Mouse (Mus musculus) embryonic facial prominence, embryonic 13.5 days (tissue): Measurements from ENCODE around the gene Tmem72. TPM values are rescaled to one million over a fixed set of nuclear protein-coding genes. Genes with fewer than 3 reads are reported as not detected.

Experiments used
- ATAC-seq: fragments of 200-750 bp; cut with Nextera tagmentation; 2 replicates; pipeline ENCODE4 v1.8.0; 2017; ENCODE audit warnings: low read depth; ENCODE audit not compliant: insufficient number of reproducible peaks, insufficient read depth, low FRiP score, low TSS enrichment
- H3K27ac ChIP-seq: fragments of 300-500 bp; sonication (generic); 2 replicates; pipeline ENCODE4 v1.5.1; 2015; ENCODE audit warnings: moderate library complexity, mild to moderate bottlenecking, inconsistent platforms
- H3K27me3 ChIP-seq: fragments of 300-500 bp; sonication (generic); 2 replicates; pipeline ENCODE4 v1.6.1; 2015; ENCODE audit warnings: mild to moderate bottlenecking, inconsistent platforms
- H3K36me3 ChIP-seq: fragments of 300-500 bp; sonication (generic); 2 replicates; pipeline ENCODE4 v1.6.1; 2015; ENCODE audit warnings: mild to moderate bottlenecking, inconsistent platforms
- H3K4me1 ChIP-seq: fragments of 300-500 bp; sonication (generic); 2 replicates; pipeline ENCODE4 v1.6.1; 2015; ENCODE audit warnings: inconsistent platforms
- H3K4me2 ChIP-seq: fragments of 300-500 bp; sonication (generic); 2 replicates; pipeline ENCODE4 v1.6.1; 2015; ENCODE audit warnings: moderate library complexity, mild to moderate bottlenecking, inconsistent platforms
- H3K4me3 ChIP-seq: fragments of 300-500 bp; sonication (generic); 2 replicates; pipeline ENCODE4 v1.5.1; 2015; ENCODE audit warnings: mild to moderate bottlenecking, inconsistent platforms
- H3K9ac ChIP-seq: fragments of 300-500 bp; sonication (generic); 2 replicates; pipeline ENCODE4 v1.6.1; 2015; ENCODE audit warnings: mild to moderate bottlenecking, inconsistent platforms
- H3K9me3 ChIP-seq: fragments of 300-500 bp; sonication (generic); 2 replicates; pipeline ENCODE4 v1.6.1; 2016; ENCODE audit warnings: inconsistent platforms
- WGBS: fragments of 180-500 bp; shearing (Covaris S2); methylation state at CpG from one replicate; pipeline ENCODE4 v1.1.7; 2015; ENCODE audit warnings: mixed read lengths; 5-methylcytosine and 5-hydroxymethylcytosine counted together
- polyA plus RNA-seq: library from polyadenylated mRNA; unstranded; fragments of >200 nt; fragmentation: Nextera tagmentation; extraction: Ambion mirVana; gene quantifications from 2 replicates; pipeline ENCODE4 v1.2.1, GENCODE M21; 2015

Tmem72 gene
- polyA plus RNA-seq, 1 experiment from 2014 or later, result 0.04 TPM

DNA sequence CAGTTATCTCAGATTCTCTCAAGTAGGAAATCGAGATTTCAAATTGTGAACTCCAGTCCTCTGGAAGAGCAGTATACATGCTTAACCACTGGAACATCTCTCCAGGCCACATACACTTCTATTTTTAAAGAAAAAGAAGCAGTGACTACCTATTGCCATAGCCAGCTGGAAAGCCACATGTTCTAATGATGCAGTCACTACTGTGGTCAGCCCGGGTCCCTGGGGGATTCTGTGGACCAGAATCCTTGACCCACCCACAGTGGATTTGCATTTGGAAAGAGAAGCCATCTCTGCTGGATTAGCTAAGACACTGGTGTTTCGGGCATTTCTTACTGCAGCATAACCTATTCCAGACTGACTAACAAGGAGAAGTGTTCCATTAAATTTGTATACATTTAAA lies 49.3 kb downstream of the Tmem72 start:
- Histone ChIP-seq H3K27ac (no peak overlapping the region), H3K27me3 (peaks cover 24% of the 10 kb centered on the region), H3K4me3 (no peak overlapping the region), H3K9me3 (no peaks in the 10 kb centered on the region), H3K4me2 (no peak overlapping the region), H3K36me3 (no peaks in the 10 kb centered on the region), H3K9ac (no peak overlapping the region), H3K4me1 (peaks cover 15% of the 10 kb centered on the region; the same call in 1 of the 2 replicates)
- ATAC-seq, result no peak
- 78% methylated on average over 3 of the region's 3 CpGs for WGBS

DNA sequence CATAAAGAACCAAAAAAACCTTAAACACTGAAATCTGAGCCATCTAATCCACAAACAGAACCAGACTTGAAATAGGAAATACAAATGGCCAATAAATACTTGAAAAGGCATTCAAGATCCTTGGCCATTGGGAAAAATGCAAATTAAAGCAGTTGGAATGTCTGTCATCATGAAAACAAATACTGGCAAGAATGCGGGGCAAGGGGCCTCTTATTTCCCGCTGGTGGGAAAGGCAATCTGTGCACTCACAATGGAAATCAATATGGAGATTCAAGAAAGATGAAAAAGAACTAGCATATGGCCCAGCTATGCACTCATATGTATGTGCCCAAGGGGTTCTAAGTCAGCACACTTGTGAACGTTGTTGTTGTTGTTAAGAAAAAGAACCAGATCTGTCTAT lies 49.8 kb downstream of the Tmem72 start:
- Histone ChIP-seq H3K36me3 (no peaks in the 10 kb centered on the region), H3K9ac (no peak overlapping the region), H3K27ac (no peak overlapping the region), H3K4me3 (no peak overlapping the region), H3K27me3 (peaks cover 21% of the 10 kb centered on the region), H3K9me3 (no peaks in the 10 kb centered on the region), H3K4me1 (peaks cover 15% of the 10 kb centered on the region; the same call in 1 of the 2 replicates), H3K4me2 (no peak overlapping the region)
- ATAC-seq, result no peak
- 36% methylated on average over 3 of the region's 3 CpGs for WGBS

DNA sequence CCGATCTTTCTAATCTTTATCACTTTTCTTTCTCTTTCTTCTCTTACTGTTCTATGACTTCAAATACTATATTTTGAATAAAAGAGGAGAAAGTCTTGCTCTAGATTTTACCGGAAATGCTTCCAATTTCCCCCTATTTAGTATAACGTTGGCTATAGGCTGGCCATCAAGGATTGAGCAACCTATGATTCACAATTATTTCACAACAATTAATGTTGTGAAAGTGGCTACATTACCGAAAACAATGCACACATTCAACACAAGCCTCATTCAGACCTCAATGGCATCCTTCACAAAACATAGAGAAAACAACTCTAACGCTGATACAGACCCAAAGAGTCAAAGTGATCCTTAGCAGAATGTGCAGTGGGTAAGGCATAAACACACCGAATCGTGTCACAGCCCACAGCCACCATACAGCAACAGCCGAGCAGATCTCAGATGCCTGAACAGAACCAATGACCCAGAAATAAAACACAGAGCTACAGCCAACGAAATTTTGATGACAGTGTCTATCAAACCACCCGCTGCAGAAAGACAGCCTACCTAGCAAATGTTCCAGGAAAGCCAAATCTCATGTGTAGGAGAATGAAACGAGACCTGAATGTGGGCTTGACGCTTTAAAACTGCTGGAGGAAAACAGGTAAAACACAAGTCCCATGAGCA lies 50.5 kb downstream of the Tmem72 start:
- WGBS, result 81% methylated on average over 12 of the region's 12 CpGs
- Histone ChIP-seq H3K27ac (no peak overlapping the region), H3K27me3 (peaks cover 15% of the 10 kb centered on the region), H3K4me2 (no peak overlapping the region), H3K4me1 (peaks cover 12% of the 10 kb centered on the region; the same call in 1 of the 2 replicates), H3K9me3 (no peaks in the 10 kb centered on the region), H3K9ac (no peak overlapping the region), H3K36me3 (no peaks in the 10 kb centered on the region), H3K4me3 (no peak overlapping the region)
- no peak for ATAC-seq

DNA sequence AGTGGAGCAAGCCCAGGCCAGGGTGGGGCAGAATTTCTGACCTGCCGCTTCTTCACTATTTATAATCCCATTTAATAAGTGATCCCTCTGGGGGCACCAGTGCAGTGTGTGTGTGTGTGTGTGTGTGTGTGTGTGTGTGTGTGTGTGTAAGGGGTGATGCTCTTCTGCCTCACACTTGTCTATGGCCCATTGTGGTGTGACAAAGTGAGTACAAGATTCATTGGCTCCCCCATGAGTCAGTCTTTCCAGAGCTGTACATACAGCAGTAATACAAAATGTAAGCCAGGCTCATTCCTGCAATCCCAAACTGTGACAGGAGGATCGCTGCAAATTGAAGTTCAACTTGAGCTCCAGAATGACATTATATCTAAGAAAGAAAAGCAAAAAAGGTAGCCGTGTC lies 51.9 kb downstream of the Tmem72 start:
- Histone ChIP-seq H3K9ac (no peak overlapping the region), H3K36me3 (no peaks in the 10 kb centered on the region), H3K27me3 (0 out of 2 replicates have a peak, but pooled peaks cover under 1% of the 10 kb centered on the region), H3K4me3 (no peak overlapping the region), H3K4me1 (0 out of 2 replicates have a peak, but pooled peaks cover 3% of the 10 kb centered on the region), H3K27ac (no peak overlapping the region), H3K4me2 (no peak overlapping the region), H3K9me3 (no peaks in the 10 kb centered on the region)
- 63% methylated on average over 3 of the region's 3 CpGs for WGBS
- no peak for ATAC-seq

DNA sequence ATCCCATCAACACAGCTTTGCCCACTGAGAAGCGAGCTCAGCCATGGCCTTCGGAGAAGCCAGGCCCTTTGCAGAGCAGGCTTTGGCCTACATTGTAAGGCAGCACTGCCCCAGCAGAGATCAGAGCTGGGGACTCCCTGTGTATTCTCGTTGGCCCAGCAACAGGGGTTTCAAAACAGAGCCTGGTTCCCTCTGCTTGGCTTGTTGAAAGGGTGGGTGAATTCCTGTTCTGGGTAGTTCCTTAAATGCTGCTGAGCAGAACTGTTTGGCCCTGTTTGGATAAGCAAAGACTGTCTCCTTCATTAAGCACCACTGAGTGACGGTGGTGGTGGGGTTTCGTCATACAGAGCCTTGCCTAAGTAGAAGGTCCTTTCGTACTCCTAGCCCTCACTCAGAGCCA lies 52.7 kb downstream of the Tmem72 start:
- Histone ChIP-seq H3K27ac (no peak overlapping the region), H3K27me3 (no peaks in the 10 kb centered on the region), H3K4me2 (no peak overlapping the region), H3K9ac (no peak overlapping the region), H3K4me3 (no peak overlapping the region), H3K36me3 (no peaks in the 10 kb centered on the region), H3K9me3 (no peaks in the 10 kb centered on the region), H3K4me1 (0 out of 2 replicates have a peak, but pooled peaks cover 3% of the 10 kb centered on the region)
- ATAC-seq, result no peak
- WGBS, result 85% methylated on average over 6 of the region's 6 CpGs

DNA sequence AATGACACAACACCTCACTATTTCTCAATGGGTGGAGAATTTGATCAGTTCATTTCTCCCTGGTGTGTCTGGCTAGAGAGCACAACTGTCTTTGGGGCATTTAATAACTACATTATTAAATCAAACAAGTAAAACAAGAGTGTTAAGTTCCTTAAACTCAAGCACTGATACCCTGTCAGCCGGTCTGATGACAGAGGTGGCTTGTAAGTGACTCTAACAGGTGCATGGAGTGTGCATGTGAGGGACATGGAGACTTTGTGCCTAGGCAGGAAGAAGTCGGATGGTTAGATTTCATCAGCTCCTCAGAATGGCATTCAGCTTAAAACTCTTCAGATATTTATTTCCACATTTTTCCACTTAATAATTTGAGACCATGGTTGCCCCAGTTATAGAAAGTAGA lies 53.3 kb downstream of the Tmem72 start:
- H3K27me3 ChIP-seq, result no peaks in the 10 kb centered on the region
- no peaks in the 10 kb centered on the region for H3K36me3 ChIP-seq
- WGBS, result 72% methylated on average over 2 of the region's 2 CpGs
- H3K9me3 ChIP-seq, result no peaks in the 10 kb centered on the region
- H3K4me1 ChIP-seq, result 0 out of 2 replicates have a peak, but pooled peaks cover 3% of the 10 kb centered on the region
- ATAC-seq, result no peak
- no peak overlapping the region for H3K4me3 ChIP-seq
- H3K4me2 ChIP-seq, result no peak overlapping the region
- no peak overlapping the region for H3K9ac ChIP-seq
- no peak overlapping the region for H3K27ac ChIP-seq

DNA sequence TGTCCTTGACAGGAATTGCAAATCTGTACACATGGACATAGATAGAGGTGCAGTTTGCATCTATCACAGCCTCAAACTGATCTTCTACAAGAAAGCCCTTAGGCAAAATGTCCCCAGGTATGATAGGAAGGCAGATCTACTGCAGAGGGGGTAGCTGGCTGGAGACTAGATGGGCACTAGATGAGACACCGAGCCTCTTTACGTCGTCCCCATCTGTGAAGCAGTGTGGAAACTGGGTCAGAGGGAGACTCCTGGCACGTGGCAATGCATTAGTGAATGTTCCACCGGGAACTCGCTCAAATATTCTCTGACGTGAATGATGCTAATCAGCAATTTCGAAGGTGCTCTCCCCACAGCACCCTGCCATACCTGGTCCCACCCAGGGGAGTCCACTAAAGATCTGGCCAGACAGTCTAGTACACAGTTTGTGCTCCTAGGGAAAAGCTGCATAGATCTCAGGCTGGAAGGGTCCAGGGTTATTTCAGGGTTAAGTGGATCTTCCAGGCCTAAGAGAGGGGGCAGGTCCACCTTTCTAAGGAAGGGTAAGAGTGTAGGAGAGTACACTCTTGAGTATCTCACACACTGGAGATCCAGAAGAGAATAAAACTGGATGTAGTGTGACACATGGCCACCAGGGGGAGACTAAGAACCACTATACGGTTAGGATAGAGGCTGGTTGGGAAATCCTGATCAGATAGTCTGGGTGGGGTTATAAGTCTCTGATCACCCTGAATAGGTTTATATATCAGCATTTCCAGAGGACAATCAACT lies 62.8 kb downstream of the Tmem72 start:
- Histone ChIP-seq H3K27me3 (0 out of 2 replicates have a peak, but pooled peaks cover 3% of the 10 kb centered on the region), H3K9me3 (no peaks in the 10 kb centered on the region), H3K9ac (no peak overlapping the region), H3K27ac (no peak overlapping the region), H3K36me3 (no peaks in the 10 kb centered on the region), H3K4me1 (peaks cover 11% of the 10 kb centered on the region), H3K4me2 (no peak overlapping the region), H3K4me3 (no peak overlapping the region)
- 61% methylated on average over 9 of the region's 9 CpGs for WGBS
- peak; percentile 30; the same call in 1 of the 2 replicates for ATAC-seq

DNA sequence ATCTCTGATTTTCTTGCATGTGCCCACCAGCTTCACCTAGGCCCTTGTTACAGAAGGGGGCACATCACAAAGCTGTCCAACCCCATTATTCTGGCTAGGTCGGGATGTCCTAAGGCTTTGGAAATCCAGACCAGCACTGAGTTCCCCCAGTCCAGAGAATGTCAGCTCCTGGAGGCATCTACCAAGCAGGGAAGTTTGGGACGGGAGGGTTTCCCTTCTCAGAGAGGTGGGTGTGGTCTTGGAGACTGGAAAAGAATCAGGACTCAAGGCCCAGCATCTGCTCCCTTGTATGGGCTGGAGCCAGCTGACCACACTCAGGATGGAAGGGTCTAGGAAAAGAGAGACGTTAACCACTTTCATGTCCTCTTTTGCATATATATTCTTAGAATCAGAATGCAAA lies 63.5 kb downstream of the Tmem72 start:
- no peaks in the 10 kb centered on the region for H3K36me3 ChIP-seq
- ATAC-seq, result no peak
- H3K27me3 ChIP-seq, result 0 out of 2 replicates have a peak, but pooled peaks cover 3% of the 10 kb centered on the region
- 72% methylated on average over 3 of the region's 3 CpGs for WGBS
- H3K9ac ChIP-seq, result 0 out of 2 replicates have a peak overlapping the region, but pooled peaks have one; percentile 17
- peaks cover 11% of the 10 kb centered on the region for H3K4me1 ChIP-seq
- H3K4me2 ChIP-seq, result no peak overlapping the region
- no peak overlapping the region for H3K4me3 ChIP-seq
- H3K9me3 ChIP-seq, result no peaks in the 10 kb centered on the region
- no peak overlapping the region for H3K27ac ChIP-seq

DNA sequence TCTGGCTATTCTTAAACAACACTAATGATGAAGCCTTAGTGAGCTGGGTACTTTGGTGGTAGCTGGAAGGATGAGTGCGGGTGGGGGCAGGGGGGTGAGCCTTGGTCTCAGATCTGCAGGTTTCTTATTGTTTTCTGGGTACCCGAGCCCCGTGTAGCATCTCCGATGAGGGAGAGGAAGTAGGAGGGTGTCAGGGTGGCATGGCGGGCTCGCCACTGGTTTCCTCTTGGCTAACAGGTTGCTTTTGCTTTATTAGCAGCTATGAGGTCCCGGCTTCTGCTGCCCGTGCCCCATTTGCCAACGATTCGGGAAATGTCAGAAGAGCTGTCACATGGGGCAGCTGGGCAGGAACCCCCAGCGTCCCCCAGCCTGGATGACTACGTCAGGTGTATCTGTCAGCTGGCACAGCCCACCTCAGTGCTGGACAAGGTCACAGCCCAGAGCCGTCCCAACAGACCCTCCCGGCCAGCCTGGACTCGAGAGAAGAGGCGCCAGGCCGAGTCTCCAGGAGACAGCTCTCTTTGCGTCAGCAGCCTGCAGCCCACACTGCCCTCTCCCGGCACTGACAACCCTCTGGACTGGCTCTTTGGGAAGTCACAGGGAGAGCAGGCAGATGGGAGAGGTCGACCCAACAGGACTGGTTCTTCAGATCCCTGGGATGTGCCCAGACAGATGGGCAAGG lies 65.1 kb downstream of the Tmem72 start:
- WGBS, result 73% methylated on average over 20 of the region's 20 CpGs
- 0 out of 2 replicates have a peak overlapping the region, but pooled peaks have one; percentile 46 for H3K9ac ChIP-seq
- peak overlapping the region; percentile 7; the same call in 1 of the 2 replicates for H3K4me2 ChIP-seq
- H3K27ac ChIP-seq, result no peak overlapping the region
- H3K9me3 ChIP-seq, result no peaks in the 10 kb centered on the region
- no peaks in the 10 kb centered on the region for H3K36me3 ChIP-seq
- H3K4me1 ChIP-seq, result peaks cover 11% of the 10 kb centered on the region
- ATAC-seq, result no peak
- H3K27me3 ChIP-seq, result 0 out of 2 replicates have a peak, but pooled peaks cover 3% of the 10 kb centered on the region
- no peak overlapping the region for H3K4me3 ChIP-seq

DNA sequence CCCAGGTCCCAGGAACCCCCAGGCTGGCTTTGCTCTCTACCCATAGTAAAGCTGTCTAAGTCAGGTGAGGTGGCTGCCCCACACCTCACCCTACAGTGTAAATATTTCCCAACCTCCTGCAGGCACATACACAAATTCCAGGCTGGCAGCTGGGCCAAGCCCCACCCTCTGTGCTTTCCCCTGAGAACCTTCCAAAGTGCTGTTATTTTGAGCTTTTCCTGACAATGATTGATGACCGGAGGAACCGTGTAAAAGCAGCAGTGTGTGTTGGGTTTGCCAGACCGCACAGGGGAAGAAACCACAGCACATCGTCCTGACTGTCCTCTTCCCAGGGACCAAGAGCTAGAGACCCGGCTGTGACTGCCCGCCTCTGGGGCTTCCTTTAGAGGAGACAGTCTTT lies 66.3 kb downstream of the Tmem72 start, which contains the start of gene Depp1:
TSS of gene Depp1 (plus strand) at position 204 of the 400 bp plus-strand sequence.
- Histone ChIP-seq H3K4me2 (no peak within 1 kb of the TSS), H3K27ac (no peak within 1 kb of the TSS), H3K9me3 (no peaks in the 10 kb centered on the region), H3K4me1 (peaks cover 11% of the 10 kb centered on the region), H3K9ac (0 out of 2 replicates have a peak within 1 kb of the TSS, but pooled peaks have one; percentile 27), H3K36me3 (no peaks in the 10 kb centered on the region), H3K4me3 (no peak within 1 kb of the TSS), H3K27me3 (0 out of 2 replicates have a peak, but pooled peaks cover 3% of the 10 kb centered on the region)
- 52% methylated on average over 6 of the region's 6 CpGs for WGBS
- ATAC-seq, result no peak

DNA sequence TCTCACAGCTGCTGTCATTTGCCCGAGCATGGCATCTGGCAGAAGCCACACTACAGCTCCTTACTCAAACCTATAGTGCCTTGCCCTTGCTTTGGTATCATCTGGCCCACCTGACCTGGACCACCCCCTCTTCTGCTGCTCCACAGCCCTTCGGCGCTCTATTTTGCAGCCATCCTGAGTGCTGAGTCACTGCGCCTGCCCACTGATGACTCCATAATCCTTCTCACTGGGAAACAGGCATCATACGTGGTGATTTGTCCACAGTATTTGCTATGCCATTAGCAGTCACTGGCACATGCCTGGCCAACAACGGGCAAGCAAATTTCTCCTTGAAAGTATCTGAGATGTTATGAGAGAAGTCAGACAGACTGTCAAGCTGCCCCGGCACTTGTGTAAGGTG lies 66.9 kb downstream of the Tmem72 start:
- H3K4me1 ChIP-seq, result peaks cover 6% of the 10 kb centered on the region; the same call in 1 of the 2 replicates
- H3K9me3 ChIP-seq, result no peaks in the 10 kb centered on the region
- no peak overlapping the region for H3K9ac ChIP-seq
- H3K4me2 ChIP-seq, result no peak overlapping the region
- no peak overlapping the region for H3K4me3 ChIP-seq
- no peaks in the 10 kb centered on the region for H3K36me3 ChIP-seq
- ATAC-seq, result no peak
- H3K27ac ChIP-seq, result no peak overlapping the region
- 0 out of 2 replicates have a peak, but pooled peaks cover 3% of the 10 kb centered on the region for H3K27me3 ChIP-seq
- WGBS, result 89% methylated on average over 7 of the region's 7 CpGs
